Mouse (Mus musculus): ENCODE results near the gene Bnip3.

Gene Bnip3

GRCm38 (mm10) chr7:138906441-138906840 is 2.9 kb downstream of the Bnip3 start:
- no peak for DNase-seq (ENCODE audit: low read depth, low spot score)

- DNase-seq (ENCODE audit: low read depth, low spot score): no peak
Measured at GRCm38 (mm10) chr7:138903886-138904435, 5.4 kb downstream of the Bnip3 start.

- DNase-seq (ENCODE audit: low read depth, low spot score): no peak
Measured at GRCm38 (mm10) chr7:138898743-138899142, 10.6 kb downstream of the Bnip3 start.

GRCm38 (mm10) chr7:138898122-138898521 is 11.2 kb downstream of the Bnip3 start:
- no peak for DNase-seq (ENCODE audit: low read depth, low spot score)

GRCm38 (mm10) chr7:138885365-138886289 is 23.7 kb downstream of the Bnip3 start:
- DNase-seq (ENCODE audit: low read depth, low spot score): no peak

GRCm38 (mm10) chr7:138883724-138884123 is 25.6 kb downstream of the Bnip3 start:
- no peak for DNase-seq (ENCODE audit: low read depth, low spot score)

- DNase-seq (ENCODE audit: low read depth, low spot score): no peak
Measured at GRCm38 (mm10) chr7:138875031-138875430, 34.3 kb downstream of the Bnip3 start.

- no peak for DNase-seq (ENCODE audit: low read depth, low spot score)
Measured at GRCm38 (mm10) chr7:138872956-138873355, 36.4 kb downstream of the Bnip3 start.

GRCm38 (mm10) chr7:138868316-138868715 is 41.0 kb downstream of the Bnip3 start:
- DNase-seq (ENCODE audit: low read depth, low spot score): no peak

- no peak for DNase-seq (ENCODE audit: low read depth, low spot score)
Measured at GRCm38 (mm10) chr7:138867286-138867685, 42.0 kb downstream of the Bnip3 start.

- DNase-seq (ENCODE audit: low read depth, low spot score): no peak
Measured at GRCm38 (mm10) chr7:138864776-138865175, 44.5 kb downstream of the Bnip3 start.

GRCm38 (mm10) chr7:138863950-138864572 is 45.3 kb downstream of the Bnip3 start:
- peak; percentile 64 for DNase-seq (ENCODE audit: low read depth, low spot score)

GRCm38 (mm10) chr7:138856670-138857069 is 52.6 kb downstream of the Bnip3 start:
- no peak for DNase-seq (ENCODE audit: low read depth, low spot score)

GRCm38 (mm10) chr7:138854201-138854600 is 55.1 kb downstream of the Bnip3 start:
- DNase-seq (ENCODE audit: low read depth, low spot score): no peak

- no peak for DNase-seq (ENCODE audit: low read depth, low spot score)
Measured at GRCm38 (mm10) chr7:138853417-138854031, 55.8 kb downstream of the Bnip3 start.

GRCm38 (mm10) chr7:138850083-138850482 is 59.2 kb downstream of the Bnip3 start:
- no peak for DNase-seq (ENCODE audit: low read depth, low spot score)

- DNase-seq (ENCODE audit: low read depth, low spot score): no peak
Measured at GRCm38 (mm10) chr7:138848028-138848920, 61.0 kb downstream of the Bnip3 start.

- DNase-seq (ENCODE audit: low read depth, low spot score): no peak
Measured at GRCm38 (mm10) chr7:138847316-138848027, 61.8 kb downstream of the Bnip3 start.

- no peak for DNase-seq (ENCODE audit: low read depth, low spot score)
Measured at GRCm38 (mm10) chr7:138846502-138846991, 62.8 kb downstream of the Bnip3 start.
